Mouse (Mus musculus) kidney, postnatal 4 days (tissue): Measurements from ENCODE around the gene Wdr62.
A peak's percentile ranks its signal among the peaks of the same experiment; 100 is the strongest.

ENCODE experiments used
- DNase-seq, 2 experiments: peaks; one replicate each; pipeline ENCODE4 v3.0.0; 2021; ENCODE audit warnings: mixed read lengths in 2 of 2

The Wdr62 gene

GRCm38 (mm10) chr7:30279951-30280669, at the start of gene Wdr62, which contains the start of gene Thap8:
Gene Wdr62 (minus strand): TSS chr7:30280419.
Gene Thap8 (plus strand): TSS chr7:30280094.
- peak; percentile 92 to 96 for DNase-seq

GRCm38 (mm10) chr7:30328379-30328778, 48.2 kb upstream of the Wdr62 start:
- no peak for DNase-seq

- peak; percentile 73 to 82 for DNase-seq
Observed at GRCm38 (mm10) chr7:30327140-30327539, 46.9 kb upstream of the Wdr62 start.

GRCm38 (mm10) chr7:30326427-30326826, 46.2 kb upstream of the Wdr62 start:
- DNase-seq, result no peak

- peak; percentile 71 to 75 for DNase-seq
Observed at GRCm38 (mm10) chr7:30325364-30325763, 45.1 kb upstream of the Wdr62 start.

- no peak for DNase-seq
Observed at GRCm38 (mm10) chr7:30324300-30324944, 44.2 kb upstream of the Wdr62 start.

- no peak for DNase-seq
Observed at GRCm38 (mm10) chr7:30323795-30324194, 43.6 kb upstream of the Wdr62 start, which contains the start of gene Sdhaf1. Gene Sdhaf1 (minus strand): TSS chr7:30323895.

GRCm38 (mm10) chr7:30322865-30323264, 42.6 kb upstream of the Wdr62 start:
- DNase-seq, result no peak

GRCm38 (mm10) chr7:30322285-30322667, 42.1 kb upstream of the Wdr62 start:
- peak; percentile 98 to 99 for DNase-seq

GRCm38 (mm10) chr7:30321539-30322284, 41.5 kb upstream of the Wdr62 start, which contains the start of gene E130208F15Rik:
Gene E130208F15Rik (plus strand): TSS chr7:30321740.
- DNase-seq, result peak; percentile 74 to 85

GRCm38 (mm10) chr7:30320946-30321345, 40.7 kb upstream of the Wdr62 start:
- DNase-seq, result no peak

GRCm38 (mm10) chr7:30318142-30318541, 37.9 kb upstream of the Wdr62 start:
- peak in 1 of 2 experiments; percentile 28 for DNase-seq

- no peak for DNase-seq
Observed at GRCm38 (mm10) chr7:30315559-30316529, 35.6 kb upstream of the Wdr62 start.

GRCm38 (mm10) chr7:30314721-30315155, 34.5 kb upstream of the Wdr62 start, which contains the start of gene Syne4:
Gene Syne4 (plus strand): TSS chr7:30314807.
- DNase-seq, result peak; percentile 50 to 72

- peak; percentile 53 to 72 for DNase-seq
Observed at GRCm38 (mm10) chr7:30313666-30314320, 33.6 kb upstream of the Wdr62 start.

GRCm38 (mm10) chr7:30310136-30310535, 29.9 kb upstream of the Wdr62 start:
- DNase-seq, result no peak

GRCm38 (mm10) chr7:30309395-30310129, 29.3 kb upstream of the Wdr62 start:
- no peak for DNase-seq

- peak; percentile 92 to 96 for DNase-seq
Observed at GRCm38 (mm10) chr7:30308076-30309005, 28.1 kb upstream of the Wdr62 start, which contains the start of gene Alkbh6. Gene Alkbh6 (plus strand): TSS chr7:30308717.

- DNase-seq, result peak in 1 of 2 experiments; percentile 29
Observed at GRCm38 (mm10) chr7:30306083-30306779, 26.0 kb upstream of the Wdr62 start.
